Mouse (Mus musculus) right cerebral cortex, postnatal 4 days (tissue): ENCODE data around the gene Crhr2.

ENCODE experiments used
- DNase-seq: peaks from one replicate; pipeline ENCODE4 v3.0.0-alpha.2; 2022

The Crhr2 gene

GRCm38 (mm10) chr6:55043206-55043605 is 89.6 kb downstream of the Crhr2 start:
- no peak for DNase-seq
